Mouse (Mus musculus) heart, adult 11 months (tissue): ENCODE measurements around the gene Aldh1l1.

Source experiments
- DNase-seq: peaks from one replicate; pipeline ENCODE4 v3.0.0; 2022

Aldh1l1 gene

GRCm38 (mm10) chr6:90472697-90473096 is 13.5 kb upstream of the Aldh1l1 start:
- DNase-seq = no peak

GRCm38 (mm10) chr6:90473630-90474360 is 12.4 kb upstream of the Aldh1l1 start:
- DNase-seq = peak; percentile 91

GRCm38 (mm10) chr6:90474361-90474750 is 11.9 kb upstream of the Aldh1l1 start:
- DNase-seq = peak; percentile 93

- DNase-seq = peak; percentile 90
These were observed 10.9 kb upstream of the Aldh1l1 start for GRCm38 (mm10) chr6:90475176-90475853.

- DNase-seq = no peak
These were observed 10.4 kb upstream of the Aldh1l1 start for GRCm38 (mm10) chr6:90475854-90476212.

- peak; percentile 95 for DNase-seq
These were observed 9.2 kb upstream of the Aldh1l1 start for GRCm38 (mm10) chr6:90476941-90477518.

GRCm38 (mm10) chr6:90484249-90484648 is 2.0 kb upstream of the Aldh1l1 start:
- no peak for DNase-seq

- DNase-seq = no peak
These were observed 1.4 kb upstream of the Aldh1l1 start for GRCm38 (mm10) chr6:90484876-90485275.

GRCm38 (mm10) chr6:90487531-90487930 is 1.3 kb downstream of the Aldh1l1 start:
- no peak for DNase-seq

GRCm38 (mm10) chr6:90489532-90489931 is 3.3 kb downstream of the Aldh1l1 start:
- DNase-seq = no peak

GRCm38 (mm10) chr6:90490976-90491375 is 4.7 kb downstream of the Aldh1l1 start:
- DNase-seq = no peak

GRCm38 (mm10) chr6:90491956-90492744 is 5.9 kb downstream of the Aldh1l1 start:
- no peak for DNase-seq

GRCm38 (mm10) chr6:90494155-90494554 is 7.9 kb downstream of the Aldh1l1 start:
- DNase-seq = no peak

- DNase-seq = peak; percentile 88
These were observed 8.3 kb downstream of the Aldh1l1 start for GRCm38 (mm10) chr6:90494566-90494965.

- DNase-seq = peak; percentile 97
These were observed 9.2 kb downstream of the Aldh1l1 start for GRCm38 (mm10) chr6:90495282-90495912.

- peak; percentile 95 for DNase-seq
These were observed 10.0 kb downstream of the Aldh1l1 start for GRCm38 (mm10) chr6:90496217-90496616.

GRCm38 (mm10) chr6:90499509-90499908 is 13.3 kb downstream of the Aldh1l1 start:
- DNase-seq = no peak

- peak; percentile 95 for DNase-seq
These were observed 15.2 kb downstream of the Aldh1l1 start for GRCm38 (mm10) chr6:90501222-90501940.

GRCm38 (mm10) chr6:90505906-90506305 is 19.7 kb downstream of the Aldh1l1 start:
- peak; percentile 95 for DNase-seq

- peak; percentile 99 for DNase-seq
These were observed 20.6 kb downstream of the Aldh1l1 start for GRCm38 (mm10) chr6:90506673-90507311.

- no peak for DNase-seq
These were observed 21.2 kb downstream of the Aldh1l1 start for GRCm38 (mm10) chr6:90507443-90507842.
